Mouse (Mus musculus): ENCODE results near the gene Actn4. TPM values are rescaled to one million over a fixed set of nuclear protein-coding genes. Genes with fewer than 3 reads are reported as not detected.

The Actn4 gene
- 100 to 1,000 TPM; 180 to 203 TPM for total RNA-seq (2021)

- DNase-seq (ENCODE audit: low spot score in 2 of 2): peak; percentile 99 to 100
- intact Hi-C loops (cut with DNase I): loop anchor here (2.0 to 5.0 kb wide), 3 partner anchors 39 to 150 kb away; no protein-coding TSS in a partner anchor
These were observed at the start of gene Actn4 for GRCm38 (mm10) chr7:28961927-28962670. TSS of gene Actn4 (minus strand) at chr7:28962340.

- intact Hi-C loops (cut with DNase I): no loop called here
- no peak for DNase-seq (ENCODE audit: low spot score in 2 of 2)
These were observed 46.6 kb upstream of the Actn4 start for GRCm38 (mm10) chr7:29008714-29009113.

GRCm38 (mm10) chr7:29008171-29008570 lies 46.0 kb upstream of the Actn4 start:
- intact Hi-C loops (cut with DNase I): no loop called here
- DNase-seq (ENCODE audit: low spot score in 2 of 2): no peak

GRCm38 (mm10) chr7:29007224-29008101 lies 45.3 kb upstream of the Actn4 start:
- DNase-seq (ENCODE audit: low spot score in 2 of 2): no peak

GRCm38 (mm10) chr7:29000651-29001605 lies 38.8 kb upstream of the Actn4 start:
- intact Hi-C loops (cut with DNase I): no loop called here
- DNase-seq (ENCODE audit: low spot score in 2 of 2): peak; percentile 22 to 33

More at GRCm38 (mm10) chr7:29007224-29008101, 45.3 kb upstream of the Actn4 start:
- intact Hi-C loops (cut with DNase I): no loop called here

- DNase-seq (ENCODE audit: low spot score in 2 of 2): no peak
- intact Hi-C loops (cut with DNase I): no loop called here
These were observed 31.3 kb upstream of the Actn4 start for GRCm38 (mm10) chr7:28993402-28993801.

- intact Hi-C loops (cut with DNase I): no loop called here
- no peak for DNase-seq (ENCODE audit: low spot score in 2 of 2)
These were observed 30.9 kb upstream of the Actn4 start for GRCm38 (mm10) chr7:28992997-28993396.

- no peak for DNase-seq (ENCODE audit: low spot score in 2 of 2)
- intact Hi-C loops (cut with DNase I): no loop called here
These were observed 29.5 kb upstream of the Actn4 start for GRCm38 (mm10) chr7:28991616-28992015.

- intact Hi-C loops (cut with DNase I): no loop called here
- DNase-seq (ENCODE audit: low spot score in 2 of 2): no peak
These were observed 28.7 kb upstream of the Actn4 start for GRCm38 (mm10) chr7:28990766-28991273.

GRCm38 (mm10) chr7:28985207-28985606 lies 23.1 kb upstream of the Actn4 start:
- DNase-seq (ENCODE audit: low spot score in 2 of 2): no peak
- intact Hi-C loops (cut with DNase I): no loop called here

- intact Hi-C loops (cut with DNase I): no loop called here
- no peak for DNase-seq (ENCODE audit: low spot score in 2 of 2)
These were observed 22.3 kb upstream of the Actn4 start for GRCm38 (mm10) chr7:28984452-28984851.

GRCm38 (mm10) chr7:28983849-28984248 lies 21.7 kb upstream of the Actn4 start:
- intact Hi-C loops (cut with DNase I): no loop called here
- DNase-seq (ENCODE audit: low spot score in 2 of 2): no peak

- DNase-seq (ENCODE audit: low spot score in 2 of 2): no peak
- intact Hi-C loops (cut with DNase I): no loop called here
These were observed 21.0 kb upstream of the Actn4 start for GRCm38 (mm10) chr7:28983141-28983564.

GRCm38 (mm10) chr7:28982274-28983013 lies 20.3 kb upstream of the Actn4 start:
- no peak for DNase-seq (ENCODE audit: low spot score in 2 of 2)
- intact Hi-C loops (cut with DNase I): no loop called here

GRCm38 (mm10) chr7:28981651-28982273 lies 19.6 kb upstream of the Actn4 start, which contains the start of the genes Eif3k and Map4k1:
TSS of gene Eif3k (minus strand) at chr7:28981864.
TSS of gene Map4k1 (plus strand) at chr7:28982050.
- peak; percentile 94 to 96 for DNase-seq (ENCODE audit: low spot score in 2 of 2)
- intact Hi-C loops (cut with DNase I): no loop called here

GRCm38 (mm10) chr7:28977556-28977955 lies 15.4 kb upstream of the Actn4 start:
- DNase-seq (ENCODE audit: low spot score in 2 of 2): no peak
- intact Hi-C loops (cut with DNase I): no loop called here

GRCm38 (mm10) chr7:28973025-28973424 lies 10.9 kb upstream of the Actn4 start:
- DNase-seq (ENCODE audit: low spot score in 2 of 2): no peak
- intact Hi-C loops (cut with DNase I): loop anchor here (5.0 kb wide), 1 partner anchor 176 kb away; no protein-coding TSS in a partner anchor

- intact Hi-C loops (cut with DNase I): loop anchor here (5.0 kb wide), 1 partner anchor 175 kb away; no protein-coding TSS in a partner anchor
- peak; percentile 61 to 71 for DNase-seq (ENCODE audit: low spot score in 2 of 2)
These were observed 10.4 kb upstream of the Actn4 start for GRCm38 (mm10) chr7:28972542-28972985.
